Mouse (Mus musculus): ENCODE results near the gene Evx1. TPM values are rescaled to one million over a fixed set of nuclear protein-coding genes. Genes with fewer than 3 reads are reported as not detected.
A peak's percentile ranks its signal among the peaks of the same experiment; 100 is the strongest.

Evx1 gene
- total RNA-seq, 2 experiments from 2014 or later, result not detected

DNA sequence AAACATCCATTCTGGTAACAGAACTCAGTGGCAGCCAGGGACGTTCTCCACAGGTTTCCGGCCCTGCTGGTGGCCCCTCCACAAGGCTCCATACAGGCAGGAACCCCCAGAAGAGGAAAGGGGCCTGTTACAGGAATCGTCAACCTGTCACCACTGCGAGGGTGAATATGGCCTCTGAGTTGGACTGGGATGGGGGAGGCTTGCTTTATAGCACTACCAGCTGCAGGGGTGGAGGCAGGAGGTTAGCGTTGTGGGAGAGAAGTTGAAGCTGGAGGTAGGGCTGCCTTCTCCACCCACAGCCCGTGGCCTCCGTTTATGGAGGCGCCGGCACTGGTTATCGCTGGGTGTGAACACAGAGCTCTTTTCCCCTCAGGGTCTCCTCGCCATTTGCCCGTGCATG is 32.2 kb upstream of the Evx1 start:
- DNase-seq, result no peak
- intact Hi-C loops (cut with DNase I; ENCODE audit: low total_unique reads), result no loop called here

GRCm38 (mm10) chr6:52283896-52284295 is 29.4 kb upstream of the Evx1 start:
- intact Hi-C loops (cut with DNase I; ENCODE audit: low total_unique reads), result no loop called here
- no peak for DNase-seq

DNA sequence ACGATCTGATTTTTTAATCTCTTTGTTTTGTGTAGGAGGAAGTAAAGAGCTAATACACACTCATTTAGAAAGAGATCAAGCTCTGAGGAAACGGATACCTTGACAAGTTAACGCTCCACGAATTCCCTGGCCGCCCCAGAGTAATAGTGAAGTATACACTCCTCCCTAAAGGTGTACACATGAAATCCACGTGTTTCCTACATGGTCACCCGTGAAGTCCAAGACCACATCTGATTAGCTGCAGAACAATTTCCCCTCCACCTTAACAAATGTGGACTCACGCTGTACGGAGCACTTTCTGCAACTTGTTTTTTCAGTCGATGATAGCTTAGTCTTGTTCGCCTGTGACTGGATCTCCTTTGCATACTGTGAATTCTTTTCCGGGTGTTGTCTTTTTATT is 23.1 kb upstream of the Evx1 start:
- intact Hi-C loops (cut with DNase I; ENCODE audit: low total_unique reads), result no loop called here
- no peak for DNase-seq

- DNase-seq, result no peak
- intact Hi-C loops (cut with DNase I; ENCODE audit: low total_unique reads), result no loop called here
Observed at GRCm38 (mm10) chr6:52291021-52291860, 22.1 kb upstream of the Evx1 start.

GRCm38 (mm10) chr6:52292328-52292727 is 21.0 kb upstream of the Evx1 start:
- DNase-seq, result no peak
- intact Hi-C loops (cut with DNase I; ENCODE audit: low total_unique reads), result no loop called here

GRCm38 (mm10) chr6:52294616-52295015 is 18.7 kb upstream of the Evx1 start:
- no peak for DNase-seq
- intact Hi-C loops (cut with DNase I; ENCODE audit: low total_unique reads), result no loop called here

DNA sequence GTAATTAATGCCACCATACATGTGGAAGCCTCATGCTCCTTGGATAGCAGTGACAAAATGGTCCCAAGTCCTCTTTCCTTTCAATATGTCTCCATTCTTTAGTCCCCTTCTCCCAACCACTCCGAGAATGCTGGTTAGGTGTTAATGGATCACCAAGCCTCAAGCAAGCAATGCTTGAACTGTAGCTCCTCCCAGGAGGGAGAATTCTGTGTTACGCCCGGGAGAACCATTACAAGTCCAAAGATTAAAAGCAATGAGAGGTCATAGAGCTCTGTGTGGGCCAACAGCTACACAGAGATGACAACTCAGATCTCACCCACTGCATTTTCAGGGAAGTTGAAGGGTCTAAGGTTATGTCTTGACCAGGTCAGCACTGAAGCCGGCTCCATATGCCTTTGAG is 14.8 kb upstream of the Evx1 start:
- DNase-seq, result no peak
- intact Hi-C loops (cut with DNase I; ENCODE audit: low total_unique reads), result no loop called here

DNA sequence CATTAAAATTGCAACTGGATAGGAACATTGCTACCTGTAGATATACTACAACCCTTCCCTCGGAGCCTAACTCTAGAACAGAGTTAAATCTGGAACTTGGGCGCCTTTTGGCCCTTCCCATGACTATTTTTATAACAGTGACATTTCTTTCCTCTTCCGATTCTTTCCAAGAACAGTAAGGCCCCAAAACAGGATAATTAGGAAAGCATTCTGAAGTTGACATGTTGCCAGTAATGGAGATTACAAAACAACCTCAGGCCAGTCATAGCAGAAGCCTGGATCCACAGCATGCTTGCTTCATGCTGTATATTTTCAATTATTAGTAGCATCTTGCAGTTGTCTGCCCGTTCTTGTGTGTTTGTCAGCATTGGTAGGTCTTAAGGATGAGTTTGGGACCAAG is 12.5 kb upstream of the Evx1 start:
- intact Hi-C loops (cut with DNase I; ENCODE audit: low total_unique reads), result no loop called here
- no peak for DNase-seq

DNA sequence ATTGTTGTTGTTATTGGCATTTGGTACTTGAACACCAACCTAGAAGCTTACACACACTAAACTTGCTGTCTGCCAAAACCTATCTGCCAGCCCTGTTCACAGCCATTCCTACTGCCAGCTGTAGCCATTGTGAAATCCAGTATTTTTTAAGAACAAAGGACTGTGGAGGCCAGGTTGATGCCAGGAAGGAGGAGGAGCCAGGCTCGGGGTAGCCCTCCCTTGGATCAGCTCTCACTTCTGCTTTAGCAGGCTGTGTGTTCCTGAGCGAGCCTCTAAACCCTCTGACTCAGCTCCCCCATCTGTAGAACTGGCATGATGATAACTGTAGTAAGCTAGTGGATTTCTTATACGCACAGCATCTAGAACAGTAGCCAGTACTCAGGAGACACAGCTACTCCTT is 9.9 kb upstream of the Evx1 start:
- intact Hi-C loops (cut with DNase I; ENCODE audit: low total_unique reads), result no loop called here
- no peak for DNase-seq

DNA sequence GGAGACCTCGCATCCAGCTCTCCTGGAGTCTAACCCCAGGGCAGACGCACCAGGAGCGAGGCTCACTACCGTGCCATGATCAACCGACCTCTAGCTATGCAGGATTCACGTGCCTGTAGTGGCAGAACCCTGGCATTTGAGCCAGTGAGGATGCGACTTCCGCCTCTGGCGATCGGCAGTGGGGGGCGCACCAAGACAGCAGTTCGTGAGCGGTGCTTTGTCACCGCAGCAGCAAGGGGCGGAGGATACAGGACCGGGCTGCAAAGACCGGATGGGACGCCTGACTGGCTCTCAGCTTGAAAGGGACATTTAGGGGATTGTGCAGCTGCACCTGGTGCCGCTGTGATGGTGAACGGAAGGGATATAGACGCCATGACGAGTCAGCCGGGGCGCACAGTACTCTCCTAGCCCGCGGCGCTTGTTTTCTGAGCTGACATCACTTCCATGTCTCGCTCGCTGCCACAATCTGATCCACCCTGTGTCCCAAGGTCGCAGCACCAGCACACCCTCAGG is 7.4 kb upstream of the Evx1 start:
- intact Hi-C loops (cut with DNase I; ENCODE audit: low total_unique reads), result no loop called here
- DNase-seq, result peak; percentile 66

DNA sequence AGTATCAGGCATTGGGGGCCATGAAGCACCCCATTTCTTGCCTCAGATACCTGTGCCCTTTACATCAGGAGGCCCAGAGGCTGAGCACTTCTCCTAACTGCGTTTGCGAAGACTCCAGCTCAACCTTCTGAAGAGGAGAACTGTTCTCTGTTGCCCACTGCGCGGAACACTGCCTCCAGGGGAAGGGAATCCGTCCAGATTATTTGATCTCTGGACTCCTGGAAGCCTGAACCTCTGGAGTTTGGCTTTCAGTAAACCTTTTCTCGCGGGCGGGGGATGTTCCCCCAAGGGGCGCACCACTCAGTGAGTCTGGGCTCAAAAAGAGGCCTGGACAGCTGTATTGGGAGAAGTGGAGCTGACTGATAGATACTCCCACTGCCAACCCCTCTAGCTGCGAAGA is 3.5 kb upstream of the Evx1 start:
- no peak for DNase-seq
- intact Hi-C loops (cut with DNase I; ENCODE audit: low total_unique reads), result no loop called here

GRCm38 (mm10) chr6:52310366-52310765 is 2.9 kb upstream of the Evx1 start:
- intact Hi-C loops (cut with DNase I; ENCODE audit: low total_unique reads), result no loop called here
- no peak for DNase-seq

- no peak for DNase-seq
- intact Hi-C loops (cut with DNase I; ENCODE audit: low total_unique reads), result no loop called here
Observed at GRCm38 (mm10) chr6:52311661-52312557, 1.4 kb upstream of the Evx1 start.

- no peak for DNase-seq
- intact Hi-C loops (cut with DNase I; ENCODE audit: low total_unique reads), result no loop called here
Observed at GRCm38 (mm10) chr6:52312558-52312915, 761 bp upstream of the Evx1 start.

- DNase-seq, result no peak
- intact Hi-C loops (cut with DNase I; ENCODE audit: low total_unique reads), result no loop called here
Observed at GRCm38 (mm10) chr6:52314304-52315100, 1.2 kb downstream of the Evx1 start.

DNA sequence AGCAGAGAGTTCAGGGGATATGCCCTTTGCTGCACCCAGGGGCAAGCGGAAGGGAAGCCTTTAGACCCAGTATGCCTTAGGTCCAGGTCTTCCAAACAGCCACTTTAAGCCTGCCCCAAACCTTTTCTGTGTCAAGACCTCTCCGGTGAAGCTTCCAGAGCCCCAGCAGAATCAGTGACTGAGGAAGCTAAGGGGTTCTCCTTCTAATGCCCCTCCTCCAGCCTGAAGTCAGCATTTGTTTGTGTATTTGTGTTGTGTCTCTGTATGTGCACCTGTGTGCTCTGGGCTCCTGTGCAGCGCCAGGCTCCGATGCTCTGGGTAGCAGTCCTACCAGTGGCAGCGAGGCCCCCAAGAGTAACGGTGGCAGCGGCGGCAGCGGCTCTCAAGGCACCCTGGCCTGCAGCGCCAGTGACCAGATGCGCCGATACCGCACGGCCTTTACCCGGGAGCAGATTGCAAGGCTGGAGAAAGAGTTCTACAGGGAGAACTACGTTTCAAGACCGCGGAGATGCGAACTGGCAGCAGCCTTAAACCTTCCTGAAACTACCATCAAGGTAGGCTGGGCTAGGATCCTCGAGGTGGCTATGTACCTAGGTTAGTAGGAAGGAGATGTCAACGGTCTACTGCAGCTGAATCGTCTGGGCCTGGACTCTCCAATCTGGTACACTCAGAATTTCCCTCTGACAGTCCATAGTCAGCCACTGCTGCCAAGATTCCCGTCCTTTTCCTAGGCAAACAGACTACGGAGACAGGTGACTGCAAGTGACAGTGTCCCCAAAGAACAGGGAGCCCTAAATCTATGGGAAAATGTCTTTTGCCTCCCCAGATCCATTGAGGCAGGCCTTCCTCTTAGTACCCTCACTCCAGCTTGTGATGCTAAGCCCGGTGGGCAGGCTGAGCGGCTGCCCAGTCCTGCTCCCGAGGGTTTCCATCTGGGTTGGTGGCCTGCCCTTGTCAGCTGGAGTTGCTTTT is 2.4 kb downstream of the Evx1 start:
- no peak for DNase-seq
- intact Hi-C loops (cut with DNase I; ENCODE audit: low total_unique reads), result no loop called here

GRCm38 (mm10) chr6:52316413-52317184 is 3.3 kb downstream of the Evx1 start:
- no peak for DNase-seq
- intact Hi-C loops (cut with DNase I; ENCODE audit: low total_unique reads), result no loop called here

Data from gastrocnemius, postnatal 14 days (tissue).